8 mouse cellular contexts compared by ENCODE assay signal in genomic region chr10:14404070-14404469, GRCm38 (mm10).
DNase-seq lines count a peak whose midpoint lies in the region; ATAC-seq lines count a peak whose summit lies in the region.
"Had no signal": no experiment of that assay in that cellular context is flagged by ENCODE, and none has a peak within 500 bp of the region (broad histone marks: within the 10 kb centered on the region; RNA-seq: fewer than 3 reads in every experiment).

No protein-coding gene starts in this region.

- no peak overlapping the region for H3K4me2 ChIP-seq in hindbrain, embryonic 12.5 days (replicated peaks)
- H3K4me2 ChIP-seq in hindbrain, embryonic 16.5 days (ENCODE audit: low read length), result no peak overlapping the region
- H3K4me2 ChIP-seq: embryonic facial prominence, embryonic 12.5 days had no signal

- no peak overlapping the region for H3K9ac ChIP-seq in hindbrain, embryonic 12.5 days
- no peak overlapping the region for H3K9ac ChIP-seq in hindbrain, embryonic 16.5 days (ENCODE audit: low read depth, low read length)
- H3K9ac ChIP-seq: embryonic facial prominence, embryonic 12.5 days had no signal

- no peaks in the 10 kb centered on the region for H3K4me1 ChIP-seq in hindbrain, embryonic 12.5 days
- H3K4me1 ChIP-seq in hindbrain, embryonic 16.5 days (ENCODE audit: control insufficient read depth, insufficient read depth, low read depth, low read length), result no peaks in the 10 kb centered on the region
- H3K4me1 ChIP-seq: embryonic facial prominence, embryonic 12.5 days had no signal

- no peak overlapping the region for H3K27ac ChIP-seq in hindbrain, embryonic 12.5 days
- no peak overlapping the region for H3K27ac ChIP-seq in hindbrain, embryonic 16.5 days (ENCODE audit: low read depth, low read length)
- H3K27ac ChIP-seq: embryonic facial prominence, embryonic 12.5 days had no signal

- ATAC-seq in hindbrain, embryonic 12.5 days (ENCODE audit: low FRiP score), result 0 out of 2 replicates have a peak, but pooled peaks have one; percentile 43
- ATAC-seq in hindbrain, embryonic 16.5 days, result no peak
- peak; percentile 30; the same call in 1 of the 2 replicates for ATAC-seq in granulocyte monocyte progenitor cell, adult 5-6 weeks (replicated peaks; ENCODE audit: poor library complexity, severe bottlenecking)

- no peaks in the 10 kb centered on the region for H3K27me3 ChIP-seq in hindbrain, embryonic 12.5 days
- H3K27me3 ChIP-seq in hindbrain, embryonic 16.5 days (replicated peaks; ENCODE audit: control insufficient read depth, insufficient read depth, low read length), result no peaks in the 10 kb centered on the region
- H3K27me3 ChIP-seq: embryonic facial prominence, embryonic 12.5 days had no signal

- peaks cover 16% of the 10 kb centered on the region for H3K9me3 ChIP-seq in hindbrain, embryonic 12.5 days (replicated peaks)
- peaks cover 12% of the 10 kb centered on the region; the same call in 1 of the 2 replicates for H3K9me3 ChIP-seq in hindbrain, embryonic 16.5 days (ENCODE audit: control insufficient read depth, low read length)

- no peak overlapping the region for H3K4me3 ChIP-seq in hindbrain, embryonic 12.5 days
- H3K4me3 ChIP-seq in hindbrain, embryonic 16.5 days (ENCODE audit: low read length), result no peak overlapping the region
- H3K4me3 ChIP-seq: embryonic facial prominence, embryonic 12.5 days had no signal

- 73% methylated on average over 1 of the region's 1 CpGs for WGBS in hindbrain, embryonic 12.5 days
- WGBS in hindbrain, embryonic 16.5 days, result 78% methylated on average over 1 of the region's 1 CpGs

- no peaks in the 10 kb centered on the region for H3K36me3 ChIP-seq in hindbrain, embryonic 12.5 days
- H3K36me3 ChIP-seq in hindbrain, embryonic 16.5 days (ENCODE audit: control insufficient read depth, insufficient read depth, low read length), result 0 out of 2 replicates have a peak, but pooled peaks cover 2% of the 10 kb centered on the region

- peak; percentile 15 for DNase-seq in thymus, postnatal 14 days
- DNase-seq in thymus, postnatal 25 days, result no peak
- peak; percentile 25 for DNase-seq in right cerebral cortex, postnatal 4 days
- DNase-seq in spleen, postnatal 4 days (ENCODE audit: low spot score in 2 of 2), result no peak

Comparison
In these comparisons a context has a peak if more than half of its experiments do, and no peak if none do; other contexts are left out.
1. DNase-seq: peak in thymus, postnatal 14 days (single experiment) and right cerebral cortex, postnatal 4 days (single experiment); none in thymus, postnatal 25 days (single experiment) and spleen, postnatal 4 days (0 of 2).